ENCODE assay signal across 22 mouse cellular contexts in the genomic region with DNA sequence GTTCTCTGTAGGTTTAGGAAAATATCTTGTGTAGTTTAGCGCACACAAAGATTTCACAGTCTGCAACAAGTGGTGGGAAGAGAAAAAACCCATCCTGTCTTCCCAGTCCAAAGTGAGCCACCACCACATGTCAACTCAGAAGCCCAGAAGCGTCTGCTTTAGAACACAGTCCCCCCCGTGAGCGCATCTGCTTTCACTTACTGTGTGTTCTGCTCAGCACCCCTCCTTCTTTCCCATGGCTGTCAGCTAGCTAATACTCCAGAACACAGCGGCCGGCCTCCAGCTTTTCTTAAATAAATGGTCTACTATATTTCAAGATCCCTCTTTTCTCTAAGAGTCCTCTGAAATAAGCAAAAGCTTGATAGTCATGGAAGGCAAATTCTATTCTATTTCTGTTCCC. TPM values are rescaled to one million over a fixed set of nuclear protein-coding genes. Genes with fewer than 3 reads are reported as not detected.
DNase-seq lines count a peak whose midpoint lies in the region; ATAC-seq and TF ChIP-seq lines count a peak whose summit lies in the region.
"Had no signal": no experiment of that assay in that cellular context is flagged by ENCODE, and none has a peak within 500 bp of the region (broad histone marks: within the 10 kb centered on the region; RNA-seq: fewer than 3 reads in every experiment).

No protein-coding gene starts in this region.

- intact Hi-C loops in heart, postnatal 25 days (cut with DNase I) = no loop called here

- no peaks in the 10 kb centered on the region for H3K9me3 ChIP-seq in midbrain, embryonic 10.5 days (replicated peaks)
- H3K9me3 ChIP-seq in midbrain, postnatal 0 days (ENCODE audit: low read length) = no peaks in the 10 kb centered on the region
- no peaks in the 10 kb centered on the region for H3K9me3 ChIP-seq in embryonic facial prominence, embryonic 13.5 days
- no peaks in the 10 kb centered on the region for H3K9me3 ChIP-seq in neural tube, embryonic 11.5 days (ENCODE audit: control insufficient read depth, low read length)
- H3K9me3 ChIP-seq: heart, embryonic 12.5 days; limb, embryonic 12.5 days; neural tube, embryonic 13.5 days; stomach, embryonic 15.5 days had no signal

- no peak for TF ChIP-seq CTCF in midbrain, postnatal 0 days (IDR thresholded peaks at IDR 0.05)

- peak; percentile 79 for DNase-seq in heart, adult 11 months
- no peak for DNase-seq in heart, postnatal 25 days (ENCODE audit: low spot score)
- peak; percentile 30 for DNase-seq in midbrain, embryonic 10.5 days (ENCODE audit: low spot score)
- no peak for DNase-seq in midbrain, postnatal 0 days (ENCODE audit: low spot score)
- DNase-seq in neural tube, embryonic 11.5 days (ENCODE audit: low spot score) = peak; percentile 38
- no peak for DNase-seq in right cerebral cortex, postnatal 36 days (ENCODE audit: low spot score in 2 of 2)
- DNase-seq: adrenal gland, postnatal 14 days; cerebellum, adult 9-10 months; gastrocnemius, postnatal 36 days; kidney, adult 9 months; kidney, postnatal 4 days; lung, postnatal 14 days; thymus, postnatal 14 days had no signal

- H3K4me3 ChIP-seq in midbrain, embryonic 10.5 days = no peak overlapping the region
- H3K4me3 ChIP-seq in midbrain, postnatal 0 days (ENCODE audit: low read depth, low read length) = no peak overlapping the region
- no peak overlapping the region for H3K4me3 ChIP-seq in embryonic facial prominence, embryonic 13.5 days
- no peak overlapping the region for H3K4me3 ChIP-seq in neural tube, embryonic 11.5 days (ENCODE audit: low read depth, low read length)
- H3K4me3 ChIP-seq: heart, embryonic 12.5 days; limb, embryonic 12.5 days; neural tube, embryonic 13.5 days; stomach, embryonic 15.5 days had no signal

- ATAC-seq in midbrain, postnatal 0 days (ENCODE audit: low FRiP score) = no peak
- ATAC-seq in embryonic facial prominence, embryonic 13.5 days (ENCODE audit: insufficient number of reproducible peaks, insufficient read depth, low FRiP score, low TSS enrichment, low read depth) = 0 out of 2 replicates have a peak, but pooled peaks have one; percentile 59
- no peak for ATAC-seq in neural tube, embryonic 11.5 days (ENCODE audit: insufficient read depth, low FRiP score, low TSS enrichment)
- no peak for ATAC-seq in megakaryocyte, adult 5-6 weeks (ENCODE audit: poor library complexity, severe bottlenecking)
- ATAC-seq: forebrain, embryonic 16.5 days; hindbrain, postnatal 0 days; midbrain, embryonic 16.5 days had no signal

- H3K36me3 ChIP-seq in midbrain, embryonic 10.5 days = no peaks in the 10 kb centered on the region
- H3K36me3 ChIP-seq in midbrain, postnatal 0 days (ENCODE audit: insufficient read depth, low read length) = no peaks in the 10 kb centered on the region
- no peaks in the 10 kb centered on the region for H3K36me3 ChIP-seq in embryonic facial prominence, embryonic 13.5 days
- no peaks in the 10 kb centered on the region for H3K36me3 ChIP-seq in neural tube, embryonic 11.5 days (ENCODE audit: control insufficient read depth, insufficient read depth, low read length)
- H3K36me3 ChIP-seq: limb, embryonic 12.5 days; neural tube, embryonic 13.5 days; stomach, embryonic 15.5 days had no signal

- H3K27ac ChIP-seq in midbrain, embryonic 10.5 days (replicated peaks) = no peak overlapping the region
- no peak overlapping the region for H3K27ac ChIP-seq in midbrain, postnatal 0 days (ENCODE audit: low read depth, low read length)
- peak overlapping the region; percentile 57 for H3K27ac ChIP-seq in embryonic facial prominence, embryonic 13.5 days
- H3K27ac ChIP-seq in neural tube, embryonic 11.5 days (ENCODE audit: low read depth, low read length) = no peak overlapping the region
- H3K27ac ChIP-seq: hindbrain, postnatal 0 days; limb, embryonic 12.5 days; neural tube, embryonic 13.5 days; stomach, embryonic 15.5 days had no signal

- no peak overlapping the region for H3K9ac ChIP-seq in midbrain, postnatal 0 days (replicated peaks; ENCODE audit: low read length, poor library complexity, severe bottlenecking)
- H3K9ac ChIP-seq in embryonic facial prominence, embryonic 13.5 days = no peak overlapping the region
- H3K9ac ChIP-seq in neural tube, embryonic 11.5 days (ENCODE audit: low read length) = no peak overlapping the region
- H3K9ac ChIP-seq: heart, embryonic 12.5 days; limb, embryonic 12.5 days; neural tube, embryonic 13.5 days; stomach, embryonic 15.5 days had no signal

- no peaks in the 10 kb centered on the region for H3K27me3 ChIP-seq in midbrain, embryonic 10.5 days (ENCODE audit: low read depth, poor library complexity, severe bottlenecking)
- H3K27me3 ChIP-seq in midbrain, postnatal 0 days (ENCODE audit: insufficient read depth, low read length) = no peaks in the 10 kb centered on the region
- H3K27me3 ChIP-seq in embryonic facial prominence, embryonic 13.5 days = no peaks in the 10 kb centered on the region
- H3K27me3 ChIP-seq in neural tube, embryonic 11.5 days (ENCODE audit: control insufficient read depth, insufficient read depth, low read length) = no peaks in the 10 kb centered on the region
- H3K27me3 ChIP-seq: heart, embryonic 12.5 days; limb, embryonic 12.5 days; neural tube, embryonic 13.5 days; stomach, embryonic 15.5 days had no signal

- 68% methylated on average over 6 of the region's 6 CpGs for WGBS in midbrain, embryonic 10.5 days
- 81% methylated on average over 6 of the region's 6 CpGs for WGBS in midbrain, postnatal 0 days
- WGBS in embryonic facial prominence, embryonic 13.5 days = 32% methylated on average over 6 of the region's 6 CpGs
- 52% methylated on average over 6 of the region's 6 CpGs for WGBS in neural tube, embryonic 11.5 days

- H3K4me2 ChIP-seq in midbrain, postnatal 0 days (ENCODE audit: low read depth, low read length, poor library complexity, severe bottlenecking) = no peak overlapping the region
- H3K4me2 ChIP-seq in embryonic facial prominence, embryonic 13.5 days = 0 out of 2 replicates have a peak overlapping the region, but pooled peaks have one; percentile 14
- H3K4me2 ChIP-seq in neural tube, embryonic 11.5 days (ENCODE audit: low read depth) = no peak overlapping the region
- H3K4me2 ChIP-seq: heart, embryonic 12.5 days; limb, embryonic 12.5 days; neural tube, embryonic 13.5 days; stomach, embryonic 15.5 days had no signal

- no peaks in the 10 kb centered on the region for H3K4me1 ChIP-seq in midbrain, embryonic 10.5 days
- no peaks in the 10 kb centered on the region for H3K4me1 ChIP-seq in midbrain, postnatal 0 days (ENCODE audit: insufficient read depth, low read length)
- peaks cover 31% of the 10 kb centered on the region for H3K4me1 ChIP-seq in embryonic facial prominence, embryonic 13.5 days
- no peaks in the 10 kb centered on the region for H3K4me1 ChIP-seq in neural tube, embryonic 11.5 days (ENCODE audit: control insufficient read depth, insufficient read depth, low read length)
- H3K4me1 ChIP-seq: neural tube, embryonic 13.5 days; stomach, embryonic 15.5 days had no signal

RNA-seq across cellular contexts. Expression of gene Rwdd2a, which starts 57.6 kb away (rescaled TPM):
- under 1 TPM; 0.39 to 0.59 TPM for total RNA-seq in heart, postnatal 25 days (2021)
- 3.4 and 4.4 TPM in 2 replicates for polyA plus RNA-seq in midbrain, embryonic 10.5 days (2016; fragmentation: Nextera tagmentation; extraction: Ambion mirVana)
- total RNA-seq in midbrain, postnatal 0 days (2014; rRNA removed) = 30.4 and 38.7 TPM in 2 replicates
- 75.0 and 75.5 TPM in 2 replicates for polyA plus RNA-seq in midbrain, postnatal 0 days (2015; fragmentation: Nextera tagmentation; extraction: Ambion mirVana)
- 3.4 and 4.6 TPM in 2 replicates for polyA plus RNA-seq in embryonic facial prominence, embryonic 13.5 days (2015; fragmentation: Nextera tagmentation; extraction: Ambion mirVana)
- polyA plus RNA-seq in neural tube, embryonic 11.5 days (2014; fragmentation: Nextera tagmentation; extraction: Ambion mirVana) = 2.7 and 3.6 TPM in 2 replicates
- total RNA-seq in megakaryocyte, adult 5-6 weeks (2015) = 19.3 and 23.2 TPM in 2 replicates
- total RNA-seq in megakaryocyte, adult 5-6 weeks (2017) = 15.7 and 21.9 TPM in 2 replicates

RNA-seq across cellular contexts. Expression of gene Pgm3, which starts 57.7 kb away (rescaled TPM):
- 1 to 10 TPM; 7.0 to 7.5 TPM for total RNA-seq in heart, postnatal 25 days (2021)
- polyA plus RNA-seq in midbrain, embryonic 10.5 days (2016; fragmentation: Nextera tagmentation; extraction: Ambion mirVana) = 35.6 and 40.1 TPM in 2 replicates
- total RNA-seq in midbrain, postnatal 0 days (2014; rRNA removed) = 19.3 and 20.9 TPM in 2 replicates
- 25.1 and 25.5 TPM in 2 replicates for polyA plus RNA-seq in midbrain, postnatal 0 days (2015; fragmentation: Nextera tagmentation; extraction: Ambion mirVana)
- polyA plus RNA-seq in embryonic facial prominence, embryonic 13.5 days (2015; fragmentation: Nextera tagmentation; extraction: Ambion mirVana) = 39.2 and 42.1 TPM in 2 replicates
- 35.7 and 39.4 TPM in 2 replicates for polyA plus RNA-seq in neural tube, embryonic 11.5 days (2014; fragmentation: Nextera tagmentation; extraction: Ambion mirVana)
- total RNA-seq in megakaryocyte, adult 5-6 weeks (2015) = 13.5 and 16.3 TPM in 2 replicates
- 16.5 and 21.8 TPM in 2 replicates for total RNA-seq in megakaryocyte, adult 5-6 weeks (2017)

Comparison
In these comparisons a context has a peak if more than half of its experiments do, and no peak if none do; other contexts are left out.
1. DNase-seq: peak in heart, adult 11 months (single experiment), midbrain, embryonic 10.5 days (single experiment) and neural tube, embryonic 11.5 days (single experiment); none in heart, postnatal 25 days (single experiment), midbrain, postnatal 0 days (single experiment) and right cerebral cortex, postnatal 36 days (0 of 2).
2. RNA of gene Rwdd2a, which starts 57.6 kb away (polyA plus RNA-seq): 75.0 to 75.5 TPM in midbrain, postnatal 0 days; 3.4 to 4.6 TPM in embryonic facial prominence, embryonic 13.5 days, 3.4 to 4.4 TPM in midbrain, embryonic 10.5 days and 2.7 to 3.6 TPM in neural tube, embryonic 11.5 days; every median in the first group is over 10 times any median in the second.